Mouse (Mus musculus) brain, embryonic 18.5 days (tissue): ENCODE results near the gene Tmem62.
"Not testable (repeated sequence)": the region's sequence is repeated elsewhere in the genome, so short reads cannot be mapped to it uniquely, and the experiment has no call there.

Source experiments
- DNase-seq: peaks from one replicate; pipeline ENCODE4 v3.0.0-alpha.2; 2012; ENCODE audit warnings: low read depth, low spot score

Gene Tmem62

DNA sequence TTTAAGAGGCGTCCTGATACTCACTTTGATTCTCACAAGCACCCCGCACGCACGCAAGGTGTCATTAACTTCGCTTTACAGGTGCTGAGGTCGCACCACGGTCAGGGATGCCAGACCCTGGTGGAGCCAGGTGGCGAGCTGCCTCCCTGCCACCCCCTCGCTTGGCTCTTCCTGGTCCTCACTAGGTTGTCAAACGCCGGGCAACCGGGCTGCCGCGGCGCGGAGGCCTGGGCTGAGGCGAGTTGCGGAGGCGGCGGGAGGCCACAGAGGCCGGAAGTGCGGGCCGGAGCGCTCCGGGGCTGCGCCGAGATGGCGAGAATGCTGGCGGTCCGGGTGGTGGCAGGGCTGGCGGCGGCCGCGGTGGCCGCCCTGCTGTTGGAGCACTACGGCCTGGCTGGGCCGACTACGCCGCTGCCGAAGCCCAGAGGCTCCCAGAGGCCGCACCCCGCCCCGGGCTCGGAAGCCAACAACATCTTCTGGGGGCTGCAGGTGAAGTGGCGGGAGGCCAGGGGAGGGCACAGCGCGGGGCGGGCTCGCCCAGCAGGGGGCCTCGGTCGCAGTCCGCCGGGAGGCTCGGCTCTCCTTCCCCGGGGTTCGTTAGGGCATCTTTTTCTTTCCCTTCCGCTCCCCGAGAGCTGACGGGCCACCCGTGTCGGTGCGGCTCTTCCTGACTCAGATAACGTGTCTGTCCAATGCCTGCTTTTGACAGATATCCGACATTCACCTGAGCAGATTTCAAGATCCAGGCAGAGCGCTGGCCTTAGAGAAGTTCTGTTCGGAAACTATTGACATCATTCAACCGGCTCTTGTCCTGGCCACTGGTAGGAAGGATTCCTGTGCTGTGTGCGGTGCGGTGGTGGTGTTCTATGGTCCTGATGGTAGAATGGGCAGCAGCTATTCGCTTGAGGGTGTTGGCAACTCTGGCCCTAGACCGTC is at the start of gene Tmem62:
Gene Tmem62, plus strand, starts transcription at position 28 of the 936 bp plus-strand sequence.
- no peak for DNase-seq

DNA sequence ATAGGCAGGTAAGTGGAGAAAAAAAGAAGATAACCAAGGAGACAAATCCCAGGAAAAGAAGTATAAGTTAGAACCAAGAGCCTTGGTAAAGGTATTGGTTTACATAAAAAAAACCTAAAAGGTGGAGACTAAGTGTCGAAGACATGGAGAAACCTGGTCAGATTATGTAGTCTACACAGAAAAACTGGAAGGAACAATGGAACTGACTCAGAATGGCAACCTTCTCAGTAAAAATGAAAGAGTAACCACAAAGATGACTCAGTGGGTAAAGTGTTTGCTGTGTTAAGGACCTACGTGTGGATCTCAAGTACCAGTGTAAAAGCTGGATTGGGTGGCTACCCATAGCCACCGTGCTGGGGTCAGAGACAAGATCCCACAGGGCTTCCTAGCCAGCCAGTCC is 43.8 kb upstream of the Tmem62 start:
- no peak for DNase-seq

DNA sequence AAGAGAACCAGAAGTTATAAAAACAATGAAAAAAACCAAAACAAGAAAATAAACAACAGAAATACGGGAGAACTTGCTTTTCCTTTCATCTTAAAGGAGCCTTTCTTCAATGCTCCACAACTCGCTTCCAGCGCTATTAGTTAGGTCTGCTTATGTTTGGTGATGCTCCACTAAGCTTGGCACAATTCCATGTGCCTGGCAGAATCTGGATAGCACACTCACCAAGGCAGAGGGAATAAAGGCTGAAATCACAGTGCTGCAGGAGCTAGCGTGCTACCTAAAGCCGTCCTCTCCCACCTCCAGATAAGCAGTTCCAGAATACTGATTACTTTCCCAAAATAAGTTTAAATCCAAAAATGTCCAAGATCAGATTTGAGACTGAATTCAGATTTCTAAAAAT is 25.6 kb upstream of the Tmem62 start:
- no peak for DNase-seq

DNA sequence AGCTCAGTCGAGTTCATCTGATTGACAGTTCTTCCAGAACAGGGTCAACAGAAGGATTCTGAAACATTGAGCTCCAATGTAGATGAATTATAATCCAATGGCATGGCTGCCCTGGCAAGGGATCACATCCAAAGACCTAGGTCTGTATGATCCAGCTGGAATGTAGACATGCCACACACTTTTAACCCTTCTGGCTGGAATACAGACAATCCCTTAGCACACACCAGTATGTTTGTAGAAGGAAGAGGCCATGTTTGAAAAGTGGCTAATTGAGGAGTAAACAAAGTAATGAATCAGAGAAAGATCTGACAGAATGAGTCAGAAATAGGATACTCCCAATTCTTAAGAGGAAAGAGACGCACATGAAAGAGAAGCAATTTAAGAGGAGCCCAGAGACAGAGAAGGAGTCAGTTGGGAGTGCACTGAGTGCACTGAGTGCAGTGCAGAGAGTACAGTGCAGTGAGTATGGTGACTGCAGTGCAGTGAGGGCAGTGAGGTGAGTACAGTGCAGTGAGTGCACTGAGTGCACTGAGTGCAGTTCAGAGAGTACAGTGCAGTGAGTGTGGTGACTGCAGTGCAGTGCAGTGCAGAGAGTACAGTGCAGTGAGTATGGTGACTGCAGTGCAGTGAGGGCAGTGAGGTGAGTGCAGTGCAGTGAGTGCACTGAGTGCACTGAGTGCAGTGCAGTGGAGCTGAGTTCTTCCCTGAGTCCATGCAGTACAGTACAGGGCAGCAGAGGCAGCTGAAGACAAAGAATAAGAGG is 24.5 kb upstream of the Tmem62 start:
- DNase-seq: no peak

DNA sequence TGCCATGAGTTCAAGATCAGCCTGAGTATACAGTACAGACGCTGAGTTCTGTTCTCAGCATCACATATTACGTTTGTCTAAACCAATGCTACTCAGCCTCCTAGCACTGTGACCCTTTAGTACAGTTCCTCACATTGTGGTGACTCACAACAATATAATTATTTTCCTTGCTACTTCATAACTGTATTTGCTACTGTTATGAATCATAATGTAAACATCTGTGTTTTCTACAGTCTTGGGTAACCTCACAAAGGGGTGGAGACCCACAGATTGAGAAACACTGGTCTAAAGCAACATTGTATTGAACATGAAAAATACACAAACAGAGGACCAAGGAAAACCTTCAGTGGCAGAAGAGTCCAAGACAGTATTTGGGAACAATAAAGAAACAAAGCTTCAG is 17.5 kb upstream of the Tmem62 start:
- no peak for DNase-seq

DNA sequence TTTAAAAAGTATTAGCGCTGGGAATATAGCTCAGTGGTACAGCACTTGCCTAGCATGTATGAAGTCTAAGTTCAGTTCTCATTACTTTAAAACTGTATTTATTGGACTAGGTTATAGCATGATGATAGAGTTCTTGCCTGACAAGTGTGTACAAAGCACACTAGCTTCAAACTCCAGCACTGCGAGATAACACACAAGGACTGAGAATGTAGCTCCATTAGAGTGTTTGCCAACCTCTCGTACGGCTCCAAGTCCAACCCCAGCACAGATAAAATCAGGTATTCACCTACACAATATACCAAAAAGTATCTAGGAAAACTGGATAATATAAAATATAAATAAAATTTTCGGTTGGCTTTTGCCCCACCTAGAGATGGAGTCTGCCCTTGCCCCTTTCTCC is 17.0 kb upstream of the Tmem62 start:
- no peak for DNase-seq

DNA sequence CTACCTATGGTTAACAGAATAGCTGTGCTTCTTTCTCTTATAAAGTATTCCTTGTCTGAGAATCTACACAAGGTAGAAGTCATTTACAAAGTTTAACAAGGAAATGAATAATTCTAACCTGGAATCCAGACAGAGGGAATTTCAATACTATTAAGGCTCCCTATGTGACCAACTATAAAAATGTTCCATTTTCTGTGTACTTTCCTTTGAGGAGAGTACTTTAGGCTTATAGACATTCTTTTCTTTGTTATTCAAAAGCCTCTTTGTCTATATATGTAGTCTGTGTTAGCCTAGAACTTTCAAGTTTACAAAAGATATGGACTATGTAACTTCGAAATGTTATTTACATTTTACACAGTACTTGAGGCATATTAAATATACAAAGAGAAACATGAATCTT is 16.6 kb upstream of the Tmem62 start:
- DNase-seq: no peak

DNA sequence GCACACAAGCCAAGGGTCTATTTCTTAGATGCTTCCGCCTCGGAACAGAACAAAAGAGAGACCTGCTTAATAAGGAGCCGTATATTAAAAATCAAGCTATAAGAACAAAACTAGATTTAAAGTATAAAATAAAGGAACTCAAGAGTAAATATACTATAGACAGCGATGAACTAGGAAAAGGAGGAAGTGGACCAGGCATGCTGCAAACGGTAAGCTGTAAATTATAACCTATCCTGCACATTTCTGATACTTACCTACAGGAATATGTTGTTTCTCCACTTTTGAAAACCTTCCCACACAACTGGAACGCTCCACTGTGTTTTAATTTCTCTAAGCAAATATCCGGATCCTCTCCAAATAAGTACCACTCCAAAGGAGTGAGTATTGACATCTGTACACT is 13.7 kb upstream of the Tmem62 start:
- DNase-seq: no peak

DNA sequence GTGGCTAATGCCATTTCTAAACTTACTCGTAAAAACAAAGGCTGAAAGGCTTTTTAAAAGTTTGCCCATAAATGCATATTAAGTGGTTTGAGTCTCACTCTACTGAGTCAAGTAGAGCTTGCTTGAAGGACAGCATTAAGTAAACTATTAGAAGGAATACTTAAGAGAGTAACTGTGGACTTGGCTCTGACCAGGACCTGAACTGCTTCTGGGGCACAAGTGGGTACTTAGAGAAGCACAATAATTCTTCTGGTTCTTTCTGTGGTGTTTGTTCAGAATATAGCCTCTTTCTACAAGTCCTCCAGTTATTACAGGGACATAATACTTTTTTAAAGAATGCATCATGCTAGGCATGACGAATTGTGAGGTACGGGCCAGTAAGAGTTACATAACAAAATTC is 11.3 kb upstream of the Tmem62 start:
- no peak for DNase-seq

DNA sequence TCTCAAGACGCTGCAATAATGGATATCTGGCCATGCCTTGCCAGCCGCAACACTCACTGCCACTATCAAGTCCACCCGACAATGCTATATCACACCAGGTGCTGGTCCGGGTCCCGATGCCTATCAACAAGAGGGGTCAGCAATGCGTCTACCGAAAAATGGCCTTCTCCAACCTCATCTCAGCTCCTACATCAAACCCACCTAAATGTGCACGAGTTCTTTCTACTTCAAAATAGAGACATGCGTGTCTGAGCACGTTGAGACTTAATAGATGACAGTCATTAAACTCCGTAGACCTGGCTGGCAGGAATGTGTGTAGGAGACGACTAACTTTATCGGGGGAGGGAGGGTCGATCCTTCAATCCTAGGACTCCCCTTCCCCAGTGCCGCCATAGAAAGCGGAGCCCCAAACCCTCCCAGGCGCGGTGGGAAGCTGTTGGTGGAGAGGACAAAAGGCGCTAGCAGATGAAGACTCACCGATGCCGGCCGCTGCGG is 6.7 kb upstream of the Tmem62 start:
- no peak for DNase-seq

DNA sequence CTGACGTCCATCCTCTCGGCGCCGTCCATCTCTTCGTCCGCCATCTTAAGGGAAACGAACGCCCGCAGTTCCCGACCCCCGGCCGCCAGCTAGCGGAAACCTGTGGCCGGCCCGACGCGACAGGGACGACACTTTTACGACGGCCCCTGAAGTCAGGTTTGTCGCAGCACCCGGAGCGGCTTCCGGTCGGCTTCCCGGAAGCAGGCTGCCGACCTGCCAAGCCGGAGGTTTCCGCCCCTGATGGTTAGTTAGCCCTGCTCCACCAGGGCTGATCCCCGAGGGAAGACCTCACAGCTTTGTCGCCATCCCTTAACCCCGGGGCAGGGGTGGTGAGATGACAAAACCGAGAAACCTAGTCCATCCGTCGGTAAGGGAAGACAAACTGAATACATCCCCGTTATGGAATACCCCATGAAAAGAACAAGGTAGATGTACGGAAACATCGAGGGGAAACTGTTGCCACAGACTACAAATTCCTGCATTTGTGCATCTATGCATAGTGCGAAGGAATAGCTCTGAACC is 6.2 kb upstream of the Tmem62 start, which contains the start of gene Ubr1:
Gene Ubr1, minus strand, starts transcription at position 157 of the 522 bp plus-strand sequence.
- DNase-seq: peak; percentile 76

DNA sequence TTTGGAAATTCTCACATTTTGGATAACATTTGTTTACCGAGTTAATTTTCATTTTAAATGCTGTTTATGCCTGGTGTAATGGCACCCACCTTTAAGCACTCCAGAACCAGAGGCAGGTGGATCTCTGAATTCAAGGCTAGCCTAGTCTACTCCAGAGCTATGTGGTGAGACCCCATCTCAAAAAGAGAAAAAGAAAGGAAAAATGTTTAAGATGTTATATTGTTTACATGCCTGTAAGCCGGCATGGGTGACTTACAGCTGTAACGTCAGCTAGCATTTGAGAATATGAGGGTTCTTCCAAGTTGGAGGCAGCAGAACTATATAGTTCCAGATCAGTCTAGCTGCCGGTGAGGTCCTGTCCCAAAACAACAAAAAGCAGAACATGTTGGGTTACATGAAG is 5.1 kb upstream of the Tmem62 start:
- no peak for DNase-seq

DNA sequence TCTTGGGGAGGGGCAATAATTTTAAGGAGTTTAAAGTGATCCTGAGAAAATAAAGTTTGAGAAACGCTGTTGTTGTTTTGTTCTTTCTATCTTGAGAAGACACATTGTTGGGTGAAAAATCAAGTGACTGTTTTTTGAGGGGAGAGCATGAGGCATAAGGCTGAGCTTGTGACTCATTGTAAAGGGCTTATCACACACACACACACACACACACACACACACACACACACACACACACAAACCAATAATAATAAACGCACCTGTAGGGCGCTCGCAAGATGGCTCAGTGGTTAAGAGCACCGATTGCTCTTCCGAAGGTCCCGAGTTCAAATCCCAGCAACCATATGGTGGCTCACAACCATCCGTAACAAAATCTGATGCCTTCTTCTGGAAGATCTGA is 4.6 kb upstream of the Tmem62 start:
- DNase-seq: not testable (repeated sequence)

DNA sequence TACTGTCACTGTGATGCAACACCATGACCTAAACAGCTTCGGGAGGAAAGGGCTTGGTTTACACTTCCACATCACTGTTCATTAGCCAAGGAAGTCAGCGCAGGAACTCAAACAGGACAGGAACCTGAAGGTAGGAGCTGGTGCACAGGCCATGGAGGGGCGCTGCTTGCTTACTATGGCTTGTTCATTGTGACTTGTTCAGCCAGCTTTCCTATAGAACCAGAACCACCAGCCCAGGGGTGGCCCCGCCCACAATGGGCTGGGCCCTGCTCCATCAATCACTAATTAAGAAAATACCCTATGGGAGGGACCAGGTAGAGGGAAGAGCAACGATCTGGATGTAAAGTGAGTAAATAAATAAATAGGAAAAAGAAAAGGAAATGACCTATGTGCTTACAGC is 3.9 kb upstream of the Tmem62 start:
- DNase-seq: no peak

DNA sequence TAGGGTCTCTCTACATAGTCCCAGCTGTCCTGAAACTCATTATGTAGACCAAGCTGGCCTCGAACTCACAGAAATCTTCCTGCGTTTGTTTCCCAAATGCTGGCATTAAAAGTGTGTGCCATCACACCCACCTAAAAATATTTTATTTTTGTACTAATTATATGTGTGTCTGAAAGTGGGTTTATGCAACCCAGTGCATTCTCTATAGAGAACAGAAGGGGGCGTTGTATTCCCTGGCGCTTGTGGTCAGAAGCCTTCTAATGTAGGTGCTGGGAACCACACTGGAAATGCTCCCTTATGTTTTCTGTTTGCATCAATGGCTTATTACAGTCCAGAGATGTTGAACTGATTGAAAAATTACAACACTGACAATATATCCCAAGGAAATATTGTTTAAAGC is 509 bp upstream of the Tmem62 start:
- DNase-seq: no peak

DNA sequence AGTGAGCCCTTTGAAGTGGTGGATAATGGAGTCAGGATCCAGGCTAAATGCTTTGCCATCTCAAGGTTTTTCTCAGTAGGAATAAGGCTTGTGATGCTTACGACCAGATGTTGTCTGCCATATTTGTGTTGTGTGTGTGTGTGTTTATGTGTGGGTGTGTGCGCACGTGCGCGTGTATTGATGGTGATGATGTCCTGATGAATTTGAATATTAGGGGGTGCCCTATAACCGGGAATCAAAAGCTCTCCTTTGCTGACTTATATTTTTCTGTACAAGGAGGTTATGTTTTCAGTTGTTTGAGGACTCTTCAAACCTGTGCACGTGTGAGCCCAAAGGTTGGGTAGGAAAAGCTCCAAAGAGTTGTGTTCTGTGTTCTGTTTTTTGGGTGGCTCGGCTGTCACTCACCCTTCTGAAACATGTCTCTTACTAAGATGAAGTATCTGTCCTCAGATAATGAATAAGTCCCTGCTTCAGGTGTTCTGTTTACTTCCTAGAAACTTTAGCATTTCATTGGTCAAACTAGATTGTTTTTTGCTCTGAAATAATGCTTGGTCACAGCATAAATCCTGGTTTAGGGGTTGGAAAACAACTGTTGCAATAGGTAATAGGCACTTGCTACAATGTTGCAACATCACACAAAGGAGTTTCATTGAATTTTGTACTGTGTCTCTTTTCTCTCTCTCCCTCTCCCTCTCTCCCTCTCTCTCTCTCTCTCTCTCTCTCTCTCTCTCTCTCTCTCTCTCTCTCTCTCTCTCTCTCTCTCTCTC is 1.3 kb downstream of the Tmem62 start:
- DNase-seq: no peak

DNA sequence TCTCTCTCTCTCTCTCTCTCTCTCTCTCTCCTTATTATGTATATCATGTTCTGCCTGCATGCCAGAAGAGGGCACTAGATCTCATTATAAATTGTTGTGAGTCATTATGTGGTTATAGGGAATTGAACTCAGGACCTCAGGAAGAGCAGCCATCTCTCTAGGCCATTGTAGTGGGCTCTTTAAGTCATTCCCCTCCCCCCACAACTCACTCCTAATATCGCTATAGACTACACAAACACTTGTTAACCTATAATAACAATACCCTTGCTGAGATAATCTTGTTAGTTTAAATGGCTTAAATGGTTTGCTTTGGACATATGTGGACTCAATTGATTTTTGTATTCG is 1.8 kb downstream of the Tmem62 start:
- no peak for DNase-seq

DNA sequence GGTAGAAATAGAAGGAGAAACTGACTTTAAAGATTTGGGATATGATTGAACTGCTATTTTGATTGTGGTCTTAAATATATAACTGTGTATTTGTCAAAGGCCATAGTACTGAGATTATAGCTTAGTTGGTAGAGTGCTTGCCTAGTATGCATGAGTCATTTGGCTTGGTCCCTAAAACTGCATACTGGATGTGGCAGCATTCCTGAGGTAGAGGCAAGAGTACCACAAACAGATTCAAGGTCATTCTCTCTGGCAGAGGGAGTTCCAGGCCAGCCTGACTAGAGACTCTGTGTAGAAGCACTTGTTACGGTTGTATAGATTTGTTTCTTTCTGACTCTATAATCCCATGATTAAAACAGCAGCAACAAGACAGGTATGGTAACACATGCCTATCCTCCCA is 3.0 kb downstream of the Tmem62 start:
- no peak for DNase-seq

DNA sequence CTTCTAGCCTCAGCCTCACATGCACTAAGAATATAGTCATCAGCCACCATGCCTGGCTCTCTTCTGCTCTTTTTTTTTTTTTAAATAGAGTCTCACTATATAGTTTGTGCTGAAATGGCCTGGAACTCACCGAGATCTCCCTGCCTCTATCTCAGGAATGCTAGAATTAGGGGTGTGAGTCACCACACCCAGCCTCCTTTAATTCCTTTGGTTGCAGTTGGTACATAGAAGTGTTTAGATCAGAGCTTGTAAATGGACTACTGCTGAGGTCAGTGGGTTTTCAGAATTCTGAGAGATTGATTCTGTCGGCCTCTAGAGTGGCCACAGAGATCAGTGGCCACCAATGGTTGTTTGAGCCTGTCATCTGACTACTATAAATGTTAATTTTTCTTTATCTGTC is 4.0 kb downstream of the Tmem62 start:
- no peak for DNase-seq

DNA sequence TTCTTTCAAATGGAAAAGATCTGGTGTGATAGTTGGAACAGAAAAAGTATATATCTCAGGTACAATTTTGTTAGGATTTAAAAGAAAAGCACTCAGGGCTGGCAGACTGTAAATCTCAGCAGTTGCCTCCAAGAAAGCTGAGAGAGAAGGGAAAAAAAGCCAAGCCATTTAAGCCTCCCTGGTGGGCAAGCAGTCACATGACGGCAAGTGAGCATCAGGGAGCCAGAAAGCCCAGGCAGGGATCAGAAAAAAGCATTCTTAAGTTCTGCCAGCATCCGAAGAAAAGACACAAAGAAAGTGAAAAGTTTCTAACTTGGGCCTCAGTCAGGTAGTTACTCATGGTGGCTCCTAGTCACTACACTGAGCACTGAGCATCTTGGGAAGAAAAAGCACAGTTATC is 6.8 kb downstream of the Tmem62 start:
- DNase-seq: no peak

DNA sequence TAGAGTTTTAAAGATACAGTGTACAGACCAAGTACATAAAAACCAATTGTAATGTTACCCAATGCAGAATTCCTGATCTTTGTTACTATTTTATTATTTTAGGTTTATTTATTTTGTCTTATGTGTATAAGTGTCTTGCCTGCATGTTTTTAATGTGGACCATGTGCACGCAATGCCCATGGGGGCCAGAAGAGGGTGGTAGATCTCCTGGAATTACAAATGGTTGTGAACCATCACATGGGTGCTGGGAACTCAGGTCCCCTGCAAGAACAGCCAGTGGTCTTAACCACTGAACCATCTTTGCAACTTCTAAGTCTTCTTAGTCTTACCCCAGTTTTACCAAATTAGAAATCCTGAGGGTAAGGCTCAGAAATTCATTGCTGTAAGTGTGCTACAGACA is 8.4 kb downstream of the Tmem62 start:
- DNase-seq: no peak

DNA sequence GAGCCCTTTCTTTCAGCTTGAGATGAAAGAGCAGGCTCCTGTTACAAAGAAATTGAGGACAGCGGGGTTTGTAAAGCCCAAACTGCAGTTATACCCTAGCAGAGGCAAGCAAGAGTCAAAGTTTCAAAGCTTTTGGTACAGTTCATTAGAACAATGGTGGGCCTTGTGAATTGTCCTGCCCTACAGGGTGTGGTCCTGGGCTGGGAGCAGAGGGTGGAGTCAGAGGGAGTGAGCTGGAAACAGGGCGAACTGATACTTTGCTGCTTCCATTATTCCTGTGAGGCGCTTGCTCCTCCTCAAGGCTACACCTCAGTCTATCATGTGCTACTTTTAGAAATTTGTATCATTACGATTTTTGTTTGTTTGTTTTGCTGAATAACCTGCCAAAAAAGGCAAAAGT is 14.4 kb downstream of the Tmem62 start:
- no peak for DNase-seq
